Mouse (Mus musculus): ENCODE measurements at regions not wholly inside any gene's neighbourhood (a gene's known extent, or its start where the extent isn't known, plus 50 kb on each side); places are given as distances from the start of the nearest gene placed in this dataset.

DNA sequence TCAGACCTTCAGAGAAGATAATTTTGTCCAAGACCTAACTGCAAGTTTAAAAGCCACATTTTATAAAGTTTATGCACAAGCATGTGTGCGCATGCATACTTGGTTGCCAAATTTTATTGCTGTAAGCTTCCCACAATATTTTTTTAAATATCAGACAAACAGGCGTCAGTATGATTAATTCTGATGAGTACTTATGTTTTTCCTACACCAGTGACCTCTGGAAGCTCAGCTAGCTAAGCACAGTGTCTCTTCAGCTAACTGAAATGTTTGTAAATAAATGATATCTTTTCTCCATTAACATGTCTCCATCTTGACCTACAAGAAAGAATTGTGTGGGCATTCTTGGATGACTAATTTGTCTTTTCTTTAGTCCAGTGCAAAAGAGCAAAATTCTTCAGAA lies 168.6 kb upstream of the Ahr start:
- TF ChIP-seq POLR2A (IDR thresholded peaks at IDR 0.05; ENCODE audit: borderline replicate concordance, insufficient read depth, low read length) (no peak), CTCF (IDR thresholded peaks at IDR 0.05; ENCODE audit: borderline replicate concordance, insufficient read depth, low read depth, low read length) (no peak)

Measured in cerebellum, adult 2 months (tissue).